Mouse (Mus musculus): ENCODE results near the gene Ube2j2.

Gene Ube2j2

GRCm38 (mm10) chr4:155963106-155963505 lies 19.5 kb downstream of the Ube2j2 start:
- DNase-seq (ENCODE audit: low spot score): no peak

GRCm38 (mm10) chr4:155964396-155964795 lies 20.8 kb downstream of the Ube2j2 start:
- DNase-seq (ENCODE audit: low spot score): no peak

- no peak for DNase-seq (ENCODE audit: low spot score)
Observed at GRCm38 (mm10) chr4:155969043-155969653, 25.5 kb downstream of the Ube2j2 start.

DNA sequence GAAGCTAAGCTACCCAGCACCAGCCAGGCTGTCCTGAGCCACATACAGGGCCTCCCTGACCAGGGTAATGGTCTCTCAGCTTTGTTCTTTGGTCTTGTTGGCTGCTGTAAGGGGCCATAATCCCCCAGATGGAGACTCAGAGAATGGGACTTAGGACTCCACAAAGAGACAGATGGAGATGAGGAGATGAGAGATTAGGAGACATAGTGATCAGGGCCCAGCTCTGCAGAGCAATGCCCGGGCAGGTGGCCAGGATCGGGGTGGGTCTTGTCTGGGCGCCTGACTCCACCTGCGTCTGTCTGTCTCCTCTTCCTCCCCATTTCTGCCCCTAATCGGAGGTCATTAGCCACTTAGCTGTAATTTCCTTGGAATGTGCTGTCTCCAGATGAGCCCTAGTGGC lies 26.7 kb downstream of the Ube2j2 start:
- no peak for DNase-seq (ENCODE audit: low spot score)

- no peak for DNase-seq (ENCODE audit: low spot score)
Observed at GRCm38 (mm10) chr4:155972651-155973050, 29.0 kb downstream of the Ube2j2 start.

DNA sequence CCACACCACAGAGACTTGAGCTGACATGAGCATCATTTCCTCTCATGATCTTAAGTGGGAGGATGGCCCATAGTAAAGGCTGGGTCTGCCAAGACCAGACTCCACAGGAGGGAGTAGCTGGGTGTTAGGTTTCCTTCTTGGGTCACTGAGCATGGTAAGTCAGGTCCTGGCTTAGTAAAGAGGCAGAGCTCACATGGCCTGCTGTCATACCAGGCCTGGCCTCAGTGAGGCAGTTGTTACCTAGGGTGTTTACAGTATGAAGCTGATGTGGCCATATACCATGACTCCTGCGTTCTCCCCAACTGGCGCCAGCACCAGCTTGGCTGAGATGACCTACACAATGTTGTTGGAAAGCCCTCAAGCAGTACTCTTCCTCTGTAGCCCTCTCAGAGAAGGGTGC lies 29.6 kb downstream of the Ube2j2 start:
- no peak for DNase-seq (ENCODE audit: low spot score)

GRCm38 (mm10) chr4:155981436-155982082 lies 37.9 kb downstream of the Ube2j2 start:
- no peak for DNase-seq (ENCODE audit: low spot score)

DNA sequence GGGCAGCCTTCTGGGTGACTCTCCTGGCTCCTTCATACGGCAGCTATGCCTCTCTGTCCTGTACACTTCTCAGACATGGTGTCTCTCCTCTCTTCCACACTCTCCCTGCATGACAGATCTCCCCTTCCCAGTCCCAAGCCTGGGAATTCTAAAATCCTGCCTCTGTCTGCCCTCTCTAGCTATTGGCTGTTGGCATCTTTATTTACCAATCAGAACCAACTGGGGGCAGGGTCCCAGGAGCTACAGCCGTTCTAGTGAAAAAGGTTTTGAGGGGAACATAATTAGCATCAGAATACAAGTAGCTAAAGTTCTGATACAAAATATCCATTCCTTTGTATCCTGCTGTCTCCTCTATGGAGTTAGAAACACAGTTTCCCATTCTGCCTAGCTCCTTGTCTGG lies 40.2 kb downstream of the Ube2j2 start:
- no peak for DNase-seq (ENCODE audit: low spot score)

DNA sequence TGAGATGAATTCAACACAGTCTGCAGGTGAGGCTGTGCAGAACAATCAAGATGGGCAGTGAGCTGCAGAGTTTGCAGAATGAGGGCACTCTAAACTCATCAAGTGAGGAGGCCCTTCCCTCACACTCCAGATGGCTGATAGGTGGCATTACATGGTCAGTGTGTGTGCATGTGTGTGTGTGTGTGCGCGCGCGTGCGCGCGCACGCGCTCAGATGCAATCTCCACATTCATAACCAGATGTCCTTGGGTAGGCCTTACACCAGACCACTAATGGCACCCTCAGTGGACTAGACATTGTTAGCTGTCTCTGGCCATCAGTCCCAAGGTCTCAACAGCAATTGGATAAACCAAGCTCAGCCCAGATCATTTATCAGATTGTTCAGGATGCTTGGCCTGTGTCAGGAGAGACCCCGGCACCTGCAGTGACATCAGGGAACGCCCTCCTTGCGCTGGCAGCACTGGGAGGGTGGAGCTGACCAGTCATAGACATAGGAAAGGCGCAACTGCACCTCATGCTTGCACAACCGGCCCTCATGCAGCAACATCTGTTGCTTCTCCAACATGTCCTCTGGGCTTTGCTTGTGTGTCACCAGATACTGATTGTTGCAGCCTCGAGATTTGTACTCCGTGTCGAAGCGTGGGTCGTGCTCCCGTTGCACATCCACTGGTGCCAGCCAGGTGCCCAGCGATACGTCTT lies 47.7 kb downstream of the Ube2j2 start:
- no peak for DNase-seq (ENCODE audit: low spot score)

DNA sequence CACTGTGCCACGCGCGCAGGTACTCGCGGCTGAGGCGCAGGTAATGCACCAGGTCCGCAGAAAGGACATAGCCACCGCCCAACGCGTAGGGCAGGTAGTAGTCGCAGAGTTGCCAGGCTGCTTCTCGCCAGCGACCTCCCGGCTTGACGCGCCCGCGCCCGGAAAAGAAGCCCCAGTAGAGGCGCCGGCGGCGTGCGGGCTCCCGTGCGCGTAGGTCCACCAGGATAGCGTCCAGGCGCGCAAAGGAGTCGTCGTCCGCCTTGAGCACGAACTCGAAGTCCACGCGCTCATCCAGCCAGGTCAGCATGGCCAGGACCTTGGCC lies 48.2 kb downstream of the Ube2j2 start:
- DNase-seq (ENCODE audit: low spot score): no peak

GRCm38 (mm10) chr4:155992241-155992905 lies 48.7 kb downstream of the Ube2j2 start, which contains the start of the genes B3galt6 and Sdf4:
Gene B3galt6, minus strand, starts transcription at chr4:155992649.
Gene Sdf4, plus strand, starts transcription at chr4:155992872.
- DNase-seq (ENCODE audit: low spot score): peak; percentile 76

DNA sequence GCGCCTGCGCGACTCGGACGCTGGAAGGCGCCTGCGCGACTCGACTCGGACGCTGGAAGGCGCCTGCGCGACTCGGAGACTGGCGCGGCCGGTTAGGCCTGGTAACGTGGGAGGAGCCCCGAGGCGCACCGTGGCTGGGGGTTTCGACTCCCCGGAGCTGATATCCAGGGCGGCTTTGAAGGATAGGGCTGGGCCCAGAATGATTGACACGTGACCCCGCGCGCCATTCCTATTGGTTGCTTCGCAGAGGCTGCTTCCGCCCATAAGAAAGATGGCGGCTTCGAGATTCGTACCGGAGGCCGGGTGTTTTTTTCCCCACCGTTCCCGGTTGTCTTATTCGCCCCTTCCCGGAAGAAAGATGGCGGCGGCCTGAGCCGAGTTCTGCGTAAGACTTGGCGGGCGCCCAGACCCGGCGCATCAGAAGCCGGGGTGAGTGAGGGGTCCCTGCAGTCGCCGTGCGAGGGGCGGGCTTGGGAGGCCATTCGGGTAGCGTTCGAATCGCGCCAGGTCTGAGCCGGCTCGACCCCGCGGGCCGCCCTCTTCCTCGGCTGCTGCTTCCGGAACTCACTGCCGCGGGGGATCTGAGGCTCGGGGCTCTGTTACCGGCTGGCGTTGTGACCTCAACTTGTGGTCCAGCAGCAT lies 49.4 kb downstream of the Ube2j2 start:
- DNase-seq (ENCODE audit: low spot score): peak; percentile 97

DNA sequence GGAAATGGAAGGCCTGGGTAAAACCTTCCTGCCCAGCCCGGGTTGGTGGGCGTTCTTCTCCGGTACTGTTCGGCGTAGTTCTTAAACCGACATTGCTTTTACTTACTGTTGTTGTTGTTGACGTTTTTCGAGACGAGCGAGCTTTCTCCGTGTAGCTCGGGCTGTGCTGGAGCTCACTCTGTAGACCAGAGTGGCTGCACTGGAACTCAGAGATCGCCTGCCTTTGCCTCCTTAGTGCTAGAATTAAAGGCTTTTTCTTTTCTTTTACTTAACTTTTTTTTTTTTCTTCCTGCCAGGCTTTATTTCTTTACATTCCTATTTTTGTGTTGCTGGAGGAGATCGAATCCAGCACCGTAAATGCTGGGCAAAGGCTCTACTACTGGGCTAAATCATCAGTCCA lies 50.0 kb downstream of the Ube2j2 start:
- no peak for DNase-seq (ENCODE audit: low spot score)

DNA sequence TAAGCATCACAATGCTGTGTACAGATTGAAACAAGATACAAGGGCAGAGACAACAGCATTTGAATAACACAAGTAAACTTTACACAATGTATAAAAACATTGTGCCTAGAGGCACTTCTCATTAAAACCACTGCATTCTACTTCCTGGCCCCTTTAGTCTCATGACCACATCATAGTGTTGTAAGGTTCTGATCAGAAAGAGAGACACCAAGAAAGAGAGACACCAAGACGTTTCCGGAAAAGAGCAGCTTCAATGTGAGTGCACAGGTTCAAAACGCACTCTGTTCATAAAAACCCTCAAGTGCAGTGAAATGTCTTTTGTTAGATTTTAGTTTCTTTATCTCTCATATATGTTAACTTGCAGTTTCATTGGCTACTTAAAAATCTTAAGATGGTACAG lies 60.5 kb downstream of the Ube2j2 start:
- DNase-seq (ENCODE audit: low spot score): no peak

- DNase-seq (ENCODE audit: low spot score): no peak
Observed at GRCm38 (mm10) chr4:156008369-156008768, 64.7 kb downstream of the Ube2j2 start.
